Mouse (Mus musculus): ENCODE measurements at regions not wholly inside any gene's neighbourhood (a gene's known extent, or its start where the extent isn't known, plus 50 kb on each side); places are given as distances from the start of the nearest gene placed in this dataset.

DNA sequence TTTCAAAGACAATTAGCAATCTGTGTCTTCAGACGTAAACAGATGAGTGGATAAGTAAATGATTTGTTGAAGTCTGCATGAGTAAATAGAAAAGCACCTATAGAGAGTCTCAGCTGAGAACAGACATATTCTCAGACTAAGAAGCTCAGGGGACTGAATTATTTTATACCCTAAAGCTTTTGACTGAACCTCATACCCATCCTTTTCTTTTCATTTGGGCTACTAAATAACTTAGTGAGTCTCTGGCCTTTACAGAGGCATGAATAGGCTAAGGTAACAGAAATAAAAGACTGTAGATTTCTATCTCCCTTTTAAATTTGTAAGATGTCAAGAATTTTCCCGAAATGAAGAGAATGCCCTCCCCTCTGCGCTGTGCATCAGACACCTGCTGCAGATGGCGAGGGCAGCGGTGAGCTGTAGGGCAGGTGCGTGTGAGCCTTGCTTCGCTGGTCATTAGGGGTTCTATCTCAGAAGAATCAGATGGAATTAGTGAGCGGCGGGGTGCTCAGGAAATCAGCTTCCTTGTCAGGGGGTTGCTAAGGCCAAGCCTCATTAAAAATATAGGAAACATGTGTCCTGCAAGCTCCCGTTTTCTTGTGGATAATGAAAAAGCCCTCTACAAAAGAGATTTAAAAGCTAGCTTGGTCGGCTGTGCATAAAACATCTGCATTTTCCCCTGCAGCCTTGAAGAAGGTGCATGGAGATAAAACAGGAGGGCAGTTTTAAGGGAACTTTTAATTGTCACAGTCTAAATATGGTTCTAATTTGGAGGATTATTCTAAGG, 107.0 kb upstream of the Arhgap24 start:
- TF ChIP-seq TAL1 (conservative IDR thresholded peaks at IDR 0.05; ENCODE audit: low read depth, low read length) (no peak), CTCF (IDR thresholded peaks at IDR 0.05; ENCODE audit: low read depth, low read length) (no peak)

All from G1E (cell line).